Mouse (Mus musculus): ENCODE results near the gene Gkn3. TPM values are rescaled to one million over a fixed set of nuclear protein-coding genes. Genes with fewer than 3 reads are reported as not detected.

The Gkn3 gene
- polyA plus RNA-seq (2015; fragmentation: Illumina TruSeq; extraction: RNeasy Lipid Tissue Mini Kit (QIAGEN cat#74804); ENCODE audit: insufficient read depth, low read depth, low replicate concordance): 1.4 TPM

GRCm38 (mm10) chr6:87388877-87389276 lies at the start of gene Gkn3:
TSS of gene Gkn3 (minus strand) at chr6:87388935.

GRCm38 (mm10) chr6:87428487-87429044 lies 39.8 kb upstream of the Gkn3 start, which contains the start of gene Bmp10:
TSS of gene Bmp10 (plus strand) at chr6:87428994.

GRCm38 (mm10) chr6:87373057-87373456 lies 15.7 kb downstream of the Gkn3 start, which contains the start of gene Gkn2:
TSS of gene Gkn2 (plus strand) at chr6:87373357.

GRCm38 (mm10) chr6:87350829-87351228 lies 37.9 kb downstream of the Gkn3 start, which contains the start of gene Gkn1:
TSS of gene Gkn1 (minus strand) at chr6:87350942.

GRCm38 (mm10) chr6:87335091-87335934 lies 53.4 kb downstream of the Gkn3 start, which contains the start of gene Antxr1:
TSS of gene Antxr1 (minus strand) at chr6:87335821.

Other genes starting within 250 kb of the Gkn3 start
- gene Antxr1, start 53.1 kb downstream of the Gkn3 start, polyA plus RNA-seq (2015; fragmentation: Illumina TruSeq; extraction: RNeasy Lipid Tissue Mini Kit (QIAGEN cat#74804); ENCODE audit: insufficient read depth, low read depth, low replicate concordance): 7.4 TPM
- gene Gkn1, start 38.0 kb downstream of the Gkn3 start, polyA plus RNA-seq (2015; fragmentation: Illumina TruSeq; extraction: RNeasy Lipid Tissue Mini Kit (QIAGEN cat#74804); ENCODE audit: insufficient read depth, low read depth, low replicate concordance): not detected
- not detected for gene Gkn2, start 15.6 kb downstream of the Gkn3 start, polyA plus RNA-seq (2015; fragmentation: Illumina TruSeq; extraction: RNeasy Lipid Tissue Mini Kit (QIAGEN cat#74804); ENCODE audit: insufficient read depth, low read depth, low replicate concordance)
- not detected for gene Bmp10, start 40.1 kb upstream of the Gkn3 start, polyA plus RNA-seq (2015; fragmentation: Illumina TruSeq; extraction: RNeasy Lipid Tissue Mini Kit (QIAGEN cat#74804); ENCODE audit: insufficient read depth, low read depth, low replicate concordance)
- 1.6 TPM for gene Arhgap25, start 144.3 kb upstream of the Gkn3 start, polyA plus RNA-seq (2015; fragmentation: Illumina TruSeq; extraction: RNeasy Lipid Tissue Mini Kit (QIAGEN cat#74804); ENCODE audit: insufficient read depth, low read depth, low replicate concordance)
- 0.26 TPM for gene Prokr1, start 201.8 kb upstream of the Gkn3 start, polyA plus RNA-seq (2015; fragmentation: Illumina TruSeq; extraction: RNeasy Lipid Tissue Mini Kit (QIAGEN cat#74804); ENCODE audit: insufficient read depth, low read depth, low replicate concordance)